Mouse (Mus musculus): ENCODE measurements around the gene Dnajb8.

Gene Dnajb8

DNA sequence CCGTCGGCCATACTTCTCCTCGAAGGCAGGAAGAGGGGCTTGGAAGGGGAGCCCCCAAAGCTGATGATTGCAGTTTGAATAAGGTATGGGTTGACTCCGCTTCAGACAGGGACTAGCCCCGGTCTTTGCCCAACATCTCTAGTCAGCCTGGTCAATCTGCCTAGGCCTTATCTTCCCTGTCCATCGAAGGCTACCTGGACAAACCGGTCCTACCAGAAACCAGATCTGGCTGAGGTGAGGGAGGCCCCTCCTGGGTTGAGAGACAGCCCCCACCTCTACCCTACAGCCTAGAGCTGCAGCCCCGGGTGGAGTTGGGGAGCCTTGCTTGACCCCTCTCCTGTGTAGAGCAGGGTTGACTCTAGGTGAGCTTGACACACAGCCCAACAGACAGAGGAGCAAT is 11.9 kb downstream of the Dnajb8 start:
- DNase-seq, result no peak

DNA sequence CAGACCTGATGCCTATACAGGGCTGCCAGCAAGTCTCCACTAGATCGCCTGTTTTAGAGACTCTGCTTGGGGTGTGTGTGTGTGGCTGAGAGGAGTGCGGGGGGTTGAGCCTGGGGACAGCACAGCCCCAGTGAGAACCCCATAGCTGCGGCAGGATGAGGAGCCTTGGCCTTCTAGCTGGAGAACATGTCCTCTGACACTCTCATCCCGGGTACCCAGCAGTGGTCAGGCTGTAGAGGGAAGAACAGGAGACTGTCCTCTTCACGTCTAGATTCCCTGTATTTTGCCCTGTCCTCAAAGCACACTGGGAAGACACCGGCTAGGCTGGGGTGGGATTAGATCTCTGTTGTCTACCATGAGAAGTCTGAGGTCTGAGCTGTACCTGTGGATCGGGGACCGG is 13.4 kb downstream of the Dnajb8 start:
- no peak for DNase-seq

DNA sequence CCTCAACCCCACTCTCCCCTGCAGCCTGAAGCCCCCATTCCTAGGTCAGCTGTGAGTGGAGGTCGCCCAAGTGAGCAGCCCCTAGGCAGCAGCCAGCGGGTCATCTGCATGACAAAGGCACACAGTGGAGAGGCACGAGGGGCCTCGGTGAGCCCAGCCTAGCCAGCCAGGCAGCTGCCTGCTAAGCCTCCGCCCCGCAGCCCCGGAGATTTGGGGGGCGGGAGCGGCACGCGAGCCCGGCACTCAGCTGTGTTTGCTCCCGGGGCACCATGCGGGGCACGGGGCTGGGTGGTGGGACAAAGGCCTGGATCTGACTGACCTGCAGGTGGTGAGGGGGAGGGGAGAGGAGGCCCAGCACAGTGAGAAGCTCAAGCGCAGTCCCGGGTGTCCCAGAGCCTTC is 13.9 kb downstream of the Dnajb8 start:
- DNase-seq, result no peak

DNA sequence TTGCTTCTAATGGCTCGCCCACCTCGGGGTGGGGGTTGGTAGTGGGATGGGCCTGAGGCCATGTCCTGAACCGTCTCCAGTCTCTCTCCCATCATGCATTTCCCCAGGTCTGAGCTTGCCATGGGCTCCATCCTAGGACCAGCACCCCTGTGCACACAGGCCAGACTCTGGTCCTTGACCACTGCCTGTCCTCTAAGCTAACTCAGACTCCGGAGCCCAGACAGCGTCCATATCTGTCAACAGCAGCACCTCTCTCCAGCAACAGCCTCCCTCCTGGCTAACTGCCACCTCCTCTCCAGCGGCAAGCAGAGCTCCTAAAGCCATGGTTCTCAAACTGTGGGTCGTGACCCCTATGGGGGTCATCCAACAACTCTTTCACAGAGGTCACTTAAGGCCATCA is 14.4 kb downstream of the Dnajb8 start:
- DNase-seq, result no peak

DNA sequence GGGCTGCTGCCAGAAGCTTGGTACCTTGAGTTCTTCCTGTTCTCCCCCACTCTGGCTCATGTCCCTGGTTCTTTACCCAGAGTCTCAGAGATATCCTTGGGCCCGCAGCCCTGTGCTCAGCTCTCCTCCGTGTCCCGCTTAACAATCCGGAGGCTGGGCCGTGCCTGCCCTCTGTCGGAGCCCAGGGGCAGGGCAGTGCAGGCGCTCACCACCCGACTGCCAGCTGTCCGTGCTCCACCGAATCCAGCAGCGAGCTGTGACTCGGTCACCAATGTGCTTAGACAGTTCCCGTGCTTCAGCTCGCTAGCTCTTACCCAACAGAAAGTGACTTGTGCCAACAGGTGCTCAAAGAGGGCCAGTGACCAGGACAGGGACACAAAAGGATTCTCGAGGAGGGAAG is 20.5 kb downstream of the Dnajb8 start:
- DNase-seq, result peak; percentile 45 to 56

DNA sequence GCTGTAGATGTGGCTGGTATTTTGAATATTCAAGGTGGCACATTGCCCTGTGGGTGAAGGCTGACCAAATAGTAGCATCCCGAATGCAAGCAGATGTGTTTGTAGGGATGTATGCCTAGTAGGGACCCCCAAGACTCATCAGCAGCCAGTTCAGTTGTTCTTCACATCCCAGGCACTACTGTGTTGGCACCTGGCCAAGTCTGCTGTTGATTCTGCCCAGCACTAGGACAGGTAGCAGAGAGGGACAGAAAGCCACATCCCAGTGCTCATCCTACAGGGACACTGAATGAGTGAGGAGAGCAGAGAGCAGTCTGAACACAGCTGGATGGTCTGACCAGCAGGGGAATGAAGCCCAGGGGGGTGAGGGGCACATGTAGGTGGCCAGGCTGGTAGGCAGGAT is 27.2 kb downstream of the Dnajb8 start:
- no peak for DNase-seq

DNA sequence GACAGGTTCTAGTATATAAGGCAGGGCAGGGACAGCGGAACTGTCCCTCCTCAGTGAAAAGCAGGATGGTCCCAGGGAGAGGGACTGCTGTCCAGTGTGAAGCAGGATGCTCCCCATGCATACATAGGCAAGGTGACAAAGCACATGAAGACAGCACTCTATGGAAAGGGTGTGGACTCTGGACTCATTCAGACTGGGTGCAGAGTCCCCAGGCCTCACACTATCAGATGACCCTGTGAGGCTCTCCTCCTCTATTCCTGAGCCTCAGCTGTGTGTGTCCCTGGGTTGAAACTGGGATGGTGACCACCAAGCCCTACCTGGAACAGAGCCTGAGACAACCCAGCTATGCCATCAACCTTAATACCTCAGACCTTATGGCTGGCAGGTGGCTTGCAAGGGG is 29.3 kb downstream of the Dnajb8 start:
- no peak for DNase-seq

DNA sequence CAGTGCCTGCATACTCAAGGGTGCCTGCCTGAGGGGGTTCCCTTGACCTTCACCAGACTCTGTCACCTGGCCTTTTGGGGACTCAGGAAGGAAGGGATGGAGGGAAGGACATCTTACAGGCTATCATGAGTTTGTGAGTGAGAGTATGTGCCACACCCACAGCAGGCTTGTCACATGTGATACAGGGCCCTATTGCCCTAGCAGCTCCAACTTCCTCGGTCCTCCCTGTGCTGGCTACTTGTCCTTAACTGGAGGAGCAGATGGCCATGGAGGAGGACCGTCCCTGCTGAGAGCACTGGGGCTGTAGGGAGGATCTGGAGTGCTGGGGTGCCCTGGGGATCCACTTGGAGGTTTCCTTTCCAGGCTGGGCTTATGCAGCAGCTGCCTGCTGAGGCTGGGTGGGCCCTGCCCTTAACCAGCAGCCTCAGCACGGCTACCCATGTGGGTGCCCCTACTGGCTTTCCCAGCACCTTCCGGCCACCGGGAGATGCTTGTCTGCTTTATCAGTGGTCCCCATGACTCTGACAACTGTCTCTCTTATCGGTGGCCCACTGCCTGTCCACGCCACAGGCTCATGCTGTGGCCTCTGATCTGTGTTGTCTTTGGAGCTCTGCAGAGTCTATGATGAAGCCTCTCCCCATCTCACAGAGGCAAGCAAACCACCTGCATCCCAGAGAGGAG is 29.9 kb downstream of the Dnajb8 start:
- no peak for DNase-seq

DNA sequence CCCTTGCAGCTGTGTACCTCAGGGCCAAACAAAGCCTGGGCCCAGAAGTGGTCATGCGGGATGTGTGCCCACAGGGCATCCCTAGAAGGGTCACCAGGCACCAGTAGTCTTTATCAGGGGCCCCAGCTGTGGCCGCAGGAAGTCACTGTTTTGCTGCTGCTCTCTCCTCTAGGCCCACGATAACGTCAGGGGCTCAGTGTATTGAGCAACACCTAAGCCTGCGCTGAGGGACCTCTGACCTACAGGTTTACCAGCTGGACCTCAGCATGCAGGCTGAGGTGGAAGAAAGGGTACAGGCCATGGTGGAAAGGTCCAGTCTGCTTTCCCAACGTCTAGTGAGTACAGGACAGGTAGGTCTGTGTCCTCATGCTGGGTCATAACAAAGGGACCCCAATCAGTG is 32.0 kb downstream of the Dnajb8 start:
- DNase-seq, result no peak

DNA sequence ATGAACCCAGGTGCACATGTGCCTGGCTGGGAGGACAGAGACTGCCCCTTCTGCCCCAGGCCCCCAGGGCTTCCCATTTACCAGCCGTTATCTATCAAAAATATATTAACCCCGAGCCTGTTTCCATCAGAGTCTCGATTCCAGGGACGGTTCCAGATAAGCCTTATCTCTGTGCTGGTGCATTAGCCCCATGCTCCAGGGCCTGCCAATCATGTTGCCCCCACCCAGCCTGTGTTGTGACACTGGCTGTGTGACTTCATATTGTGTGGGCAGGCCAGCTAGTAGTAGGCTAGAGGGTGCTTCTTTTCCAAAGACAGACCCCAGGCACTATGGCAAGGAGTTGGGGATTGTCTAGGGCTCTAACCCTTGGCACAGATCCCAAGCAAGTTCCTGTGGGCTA is 33.4 kb downstream of the Dnajb8 start:
- DNase-seq, result no peak

DNA sequence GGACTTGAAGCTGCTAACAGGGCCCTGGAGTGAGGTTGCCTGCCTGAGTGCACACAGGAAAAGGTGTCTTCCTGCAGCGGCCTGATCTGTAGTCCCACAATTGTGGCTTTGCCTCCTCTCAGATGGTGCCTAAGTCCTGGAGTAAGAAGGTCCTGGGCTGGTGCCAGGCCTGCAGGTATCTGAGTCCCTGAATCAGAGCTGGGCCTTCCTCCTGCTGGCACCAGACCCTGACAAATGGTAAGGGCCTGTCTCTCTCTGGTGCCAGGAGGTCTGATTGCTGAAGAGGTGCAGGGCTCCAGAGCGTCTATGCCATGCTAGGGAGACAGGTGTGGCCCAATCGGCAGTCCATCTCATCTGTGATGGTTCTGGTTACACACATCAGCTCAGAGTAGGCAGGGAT is 37.6 kb downstream of the Dnajb8 start:
- peak; percentile 59 to 67 for DNase-seq

DNA sequence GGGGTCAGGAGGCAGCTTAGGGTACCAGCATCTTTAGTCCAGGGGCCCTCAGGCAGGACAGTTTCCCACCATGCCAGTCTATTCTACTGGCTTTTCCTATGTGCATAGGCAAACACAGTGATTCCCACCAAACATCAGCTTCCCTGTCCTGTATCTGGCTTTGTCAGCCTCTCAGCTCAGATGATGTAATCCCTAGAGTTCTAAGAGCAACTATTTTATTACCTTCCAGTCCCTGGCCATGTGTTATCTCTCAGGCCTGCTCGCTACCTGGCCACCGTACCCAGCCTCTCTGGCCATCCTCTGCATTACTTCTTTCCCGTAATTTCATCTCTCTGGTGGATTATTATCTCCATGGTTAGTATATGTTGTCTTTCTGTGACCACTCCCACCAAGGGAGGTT is 38.6 kb downstream of the Dnajb8 start:
- DNase-seq, result no peak

DNA sequence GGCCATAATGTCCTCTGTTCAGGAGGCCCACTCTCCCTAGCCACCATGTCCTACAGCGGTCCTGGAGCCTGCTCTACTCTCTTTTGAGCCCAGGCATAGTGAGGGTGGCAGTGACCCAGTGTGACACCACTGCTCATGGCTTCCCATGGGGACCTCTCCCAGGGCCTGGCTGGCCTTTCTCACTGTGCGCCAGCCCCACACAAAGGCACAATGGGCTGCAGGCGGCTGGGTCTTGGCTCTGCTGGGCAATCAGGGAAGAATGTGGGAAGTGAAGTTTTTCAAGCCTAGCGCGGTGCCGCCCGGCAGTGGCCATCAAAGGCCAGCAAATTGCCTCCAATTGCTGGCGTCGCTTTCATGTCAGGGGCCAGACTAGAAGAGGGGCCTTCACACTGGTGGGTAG is 40.1 kb downstream of the Dnajb8 start:
- DNase-seq, result no peak

DNA sequence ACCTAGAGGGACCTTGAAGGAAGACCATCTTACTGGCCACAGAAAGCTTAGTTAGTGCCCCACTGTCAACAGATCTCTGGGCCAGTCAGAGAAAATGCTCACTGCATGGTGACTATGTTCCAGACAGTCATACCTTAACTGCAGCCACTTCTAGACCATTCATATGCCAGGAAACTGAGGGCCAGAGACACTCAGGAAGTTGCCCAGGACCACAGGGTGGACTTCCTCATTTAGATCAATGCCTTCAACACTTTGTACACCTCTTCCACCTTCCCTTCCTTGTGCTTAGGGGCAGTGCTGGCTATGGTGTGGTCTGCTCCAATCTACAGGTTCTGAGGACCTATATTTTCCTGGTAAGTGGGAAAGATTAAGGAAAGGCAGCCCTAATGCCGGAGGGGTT is 43.3 kb downstream of the Dnajb8 start:
- DNase-seq, result no peak

DNA sequence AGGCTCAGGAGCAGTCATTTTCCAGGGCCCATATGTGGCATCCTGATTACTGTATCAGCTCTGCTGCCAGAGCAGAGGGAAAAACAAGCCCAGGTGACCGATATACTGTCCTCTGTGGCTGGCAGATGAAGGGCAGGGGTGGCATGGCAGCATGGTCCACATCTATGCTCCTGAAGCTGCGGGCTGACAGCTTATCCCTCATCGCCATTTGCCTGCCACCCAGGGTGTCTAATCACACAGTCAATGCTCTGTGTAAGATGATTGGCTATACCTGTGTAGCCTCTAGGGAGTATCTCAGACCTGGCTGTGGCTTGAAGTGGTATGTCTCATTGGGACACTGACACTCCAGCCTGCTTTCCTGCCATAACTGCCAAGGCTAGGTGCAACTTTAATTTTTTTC is 44.0 kb downstream of the Dnajb8 start:
- no peak for DNase-seq

DNA sequence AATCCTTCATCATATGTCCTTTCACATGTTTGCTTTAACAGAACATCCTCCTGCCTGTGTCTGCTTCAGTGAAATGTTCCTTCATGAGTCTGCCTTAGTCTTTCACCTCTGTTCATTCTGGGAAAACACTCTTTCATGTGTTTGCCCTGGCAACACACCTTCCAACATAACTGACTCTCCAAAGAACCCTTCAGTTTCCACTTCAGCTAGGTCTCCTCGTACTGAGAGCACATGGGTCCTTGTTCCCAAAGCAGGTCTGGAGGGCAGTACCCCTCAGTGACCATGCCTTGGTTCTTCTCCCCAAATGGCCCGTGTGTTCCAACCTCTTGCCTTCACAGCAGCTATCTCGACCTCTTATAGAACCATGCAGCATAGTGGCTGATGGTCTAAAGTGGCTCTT is 45.0 kb downstream of the Dnajb8 start:
- DNase-seq, result no peak

DNA sequence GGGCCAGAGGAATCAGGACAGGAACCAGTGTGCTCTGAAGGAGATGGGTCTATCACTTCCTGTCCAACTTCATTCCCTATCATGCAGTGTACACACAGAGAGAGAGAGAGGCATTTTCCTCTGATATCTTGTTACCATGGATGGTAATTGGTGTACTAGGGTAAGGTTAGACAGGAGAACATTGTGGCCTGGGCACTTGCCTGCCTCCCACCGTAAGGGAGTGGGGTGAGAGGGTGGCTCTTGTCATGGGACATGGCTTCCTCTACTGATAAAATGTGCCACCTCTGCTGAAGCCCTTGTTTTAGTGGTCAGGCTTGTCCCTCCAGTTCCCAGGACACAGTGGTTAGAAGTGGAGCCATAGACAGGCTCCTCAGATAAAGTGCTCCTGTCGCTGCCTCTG is 45.9 kb downstream of the Dnajb8 start:
- DNase-seq, result no peak

DNA sequence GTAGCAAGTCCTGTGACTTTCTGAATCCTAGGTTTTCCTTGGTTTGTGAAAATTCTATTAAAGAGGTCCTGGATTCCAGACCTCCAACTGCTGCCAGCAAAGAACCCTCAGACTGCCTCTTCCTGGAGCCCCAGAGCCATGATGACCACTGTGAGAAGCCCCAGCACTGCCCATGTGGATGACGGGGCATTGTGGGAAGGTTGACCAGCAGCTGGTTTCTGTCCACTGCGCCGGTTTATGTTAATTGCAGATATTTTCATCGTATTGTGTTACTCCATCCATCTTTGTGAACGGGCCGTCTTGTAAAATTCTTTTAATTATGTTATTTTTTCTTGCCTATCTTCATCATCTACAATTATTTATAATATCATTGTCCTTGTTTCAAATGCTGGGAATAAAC is 52.6 kb downstream of the Dnajb8 start:
- DNase-seq, result no peak

DNA sequence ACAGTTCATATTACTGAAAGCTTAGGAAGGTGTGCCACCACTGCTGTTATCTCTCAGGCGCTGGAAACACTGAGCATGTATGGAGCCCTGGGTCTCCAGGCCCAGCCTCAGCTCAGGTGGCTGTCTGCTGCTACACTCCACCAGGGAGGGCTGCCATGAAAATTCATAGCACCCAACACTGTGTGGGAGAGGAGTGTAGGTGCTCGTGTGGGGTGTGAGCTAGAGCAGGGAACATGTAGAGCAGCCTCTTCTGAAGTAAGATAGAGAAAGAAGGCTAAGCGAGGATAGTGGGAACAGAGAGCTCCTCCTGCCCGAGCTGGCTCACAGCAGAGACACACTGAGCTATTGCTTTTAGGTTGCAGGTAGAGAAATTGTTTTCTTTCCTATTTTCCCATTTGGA is 54.2 kb downstream of the Dnajb8 start:
- DNase-seq, result no peak

DNA sequence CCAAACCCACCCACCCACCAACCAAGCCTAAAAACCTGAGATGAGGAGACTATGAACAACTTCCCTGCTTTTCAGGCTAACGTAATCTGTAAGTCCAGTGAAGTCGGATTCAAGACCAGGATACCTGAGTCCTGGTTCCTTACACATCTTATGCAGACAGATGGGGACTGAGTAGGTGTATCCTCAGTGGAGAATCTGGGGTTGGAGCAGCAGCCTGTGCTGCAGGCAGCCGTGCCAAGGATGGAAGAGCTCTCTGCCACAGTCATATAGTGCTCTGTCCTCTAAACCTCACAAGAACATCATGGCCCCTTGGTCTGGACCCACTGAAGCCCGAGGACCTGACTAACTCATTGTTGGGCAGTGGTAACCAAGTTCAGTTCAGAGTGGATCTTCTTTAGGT is 55.2 kb downstream of the Dnajb8 start:
- DNase-seq, result no peak

DNA sequence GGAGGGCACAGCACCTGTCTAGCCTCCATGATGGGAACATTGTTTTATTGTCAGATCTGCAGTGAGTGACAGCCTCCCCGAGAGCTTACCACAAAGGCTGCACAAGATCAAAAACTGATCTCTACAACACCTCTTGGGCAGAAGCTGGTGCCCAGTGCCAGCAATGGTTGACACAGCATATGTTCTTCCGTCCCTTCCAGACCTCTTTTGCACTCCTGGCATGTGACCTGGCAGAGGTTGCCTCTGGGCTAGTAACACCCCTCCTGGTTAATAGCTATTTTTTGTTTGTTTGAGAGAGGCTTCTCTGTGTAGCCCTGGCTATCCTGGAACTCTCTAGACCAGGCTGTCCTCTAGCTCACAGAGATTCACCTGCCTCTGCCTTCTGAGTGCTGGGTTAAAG is 56.1 kb downstream of the Dnajb8 start:
- peak; percentile 37 to 59 for DNase-seq

DNA sequence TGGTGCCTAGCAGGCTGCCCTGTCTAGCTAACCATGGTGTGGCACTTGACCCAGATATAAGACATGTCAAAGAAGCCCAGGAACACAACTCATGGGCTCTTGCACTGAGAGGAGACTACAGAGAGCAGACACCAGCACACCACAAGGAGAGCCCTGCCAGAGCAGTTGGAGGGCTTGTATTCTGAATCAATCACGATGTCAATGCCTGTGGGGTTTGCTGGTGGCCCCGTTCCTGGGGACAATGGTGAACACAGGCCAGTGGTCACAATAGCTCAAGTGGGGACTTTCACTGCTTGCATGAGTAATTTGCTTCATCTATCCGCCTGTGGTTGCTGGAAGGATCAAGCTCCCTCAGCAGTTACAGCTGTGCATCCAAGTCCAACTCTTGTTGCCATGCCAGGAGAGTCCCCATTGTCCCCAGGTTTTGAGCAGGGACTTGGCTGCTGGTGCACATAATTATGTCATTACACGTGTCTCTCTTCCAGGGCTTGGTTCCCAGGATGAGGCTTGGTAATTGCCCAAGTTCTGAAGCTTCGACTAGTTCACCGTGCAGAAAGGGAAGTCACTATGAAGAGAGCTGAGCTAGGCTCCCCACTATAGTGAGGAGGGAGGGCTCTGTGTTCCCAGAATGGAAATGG is 68.2 kb downstream of the Dnajb8 start:
- DNase-seq, result peak; percentile 8 to 18

DNA sequence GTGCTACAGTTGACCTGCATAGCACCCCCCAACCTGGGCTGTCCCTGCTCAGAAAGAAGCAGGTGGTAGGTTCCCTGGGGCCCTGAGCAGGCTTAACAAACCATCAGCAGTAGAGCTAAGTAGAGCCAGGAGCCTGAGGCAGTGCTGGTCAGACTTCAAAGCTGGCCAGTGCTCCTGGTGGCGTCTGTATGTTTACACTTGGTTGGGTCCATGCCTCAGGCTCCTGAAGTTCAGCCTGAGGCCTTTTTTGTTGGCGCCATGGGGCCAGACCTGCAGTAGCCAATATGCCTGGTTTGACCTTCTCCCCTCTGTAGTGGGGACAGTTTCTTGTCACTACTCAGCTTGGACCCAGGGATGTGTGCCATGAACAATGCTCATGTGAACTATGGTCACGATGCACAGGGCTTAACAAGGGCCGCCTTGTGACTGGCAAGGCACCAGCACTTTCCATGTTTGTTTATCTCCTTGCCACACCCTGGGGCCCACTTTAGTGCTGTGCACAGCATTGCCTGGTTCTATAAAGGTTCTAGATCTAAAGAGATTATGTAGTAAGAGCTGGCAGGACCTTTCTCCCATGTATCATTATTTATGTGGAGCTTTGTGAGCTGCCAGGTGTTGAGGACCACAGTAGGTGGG is 70.3 kb downstream of the Dnajb8 start:
- no peak for DNase-seq

DNA sequence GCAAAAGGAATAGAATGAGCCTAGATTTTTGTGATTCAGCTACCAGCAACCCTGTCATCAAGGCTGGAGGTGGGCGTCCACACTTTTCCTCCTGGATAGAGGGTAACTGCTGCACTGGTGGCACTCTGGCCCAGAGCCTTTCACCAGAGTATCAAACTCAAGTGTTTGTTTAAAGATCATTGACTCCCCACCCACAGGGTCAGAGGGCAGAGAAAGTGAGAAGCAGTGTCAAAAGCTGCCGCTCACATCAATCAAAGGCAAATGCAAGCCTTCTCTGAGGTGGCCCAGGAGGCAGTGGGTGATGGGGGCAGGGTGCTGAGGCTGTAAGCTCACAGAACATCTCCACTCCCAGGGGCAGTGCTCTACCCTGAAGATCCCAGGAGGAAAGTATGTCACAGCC is 77.4 kb downstream of the Dnajb8 start:
- DNase-seq, result no peak

DNA sequence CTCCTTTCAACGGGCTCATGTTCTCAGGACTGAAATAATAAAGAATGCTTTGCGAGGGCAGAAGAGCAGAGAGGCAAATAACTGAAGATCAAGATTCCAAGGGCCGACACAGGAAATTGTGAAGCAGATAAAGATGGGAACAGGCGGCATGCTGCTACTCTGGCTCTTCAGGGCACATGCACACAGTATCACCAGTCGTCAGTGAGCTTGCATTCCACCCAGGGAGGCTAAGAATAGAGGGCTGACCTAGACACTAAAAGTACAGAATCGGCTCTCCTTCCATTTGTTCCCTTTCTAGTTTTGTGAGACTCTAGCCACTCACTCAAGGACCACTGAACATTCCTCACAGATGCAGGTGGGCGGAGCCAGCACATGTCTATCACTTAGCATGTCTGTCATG is 79.2 kb downstream of the Dnajb8 start:
- no peak for DNase-seq

All from cerebellum, adult 18-20 months (tissue).